Mouse (Mus musculus): Measurements from ENCODE around the gene Olfml2b. TPM values are rescaled to one million over a fixed set of nuclear protein-coding genes. Genes with fewer than 3 reads are reported as not detected.
A peak's percentile ranks its signal among the peaks of the same experiment; 100 is the strongest.

Olfml2b gene
- polyA plus RNA-seq, 1 experiment from 2014 or later = 21.2 TPM

DNA sequence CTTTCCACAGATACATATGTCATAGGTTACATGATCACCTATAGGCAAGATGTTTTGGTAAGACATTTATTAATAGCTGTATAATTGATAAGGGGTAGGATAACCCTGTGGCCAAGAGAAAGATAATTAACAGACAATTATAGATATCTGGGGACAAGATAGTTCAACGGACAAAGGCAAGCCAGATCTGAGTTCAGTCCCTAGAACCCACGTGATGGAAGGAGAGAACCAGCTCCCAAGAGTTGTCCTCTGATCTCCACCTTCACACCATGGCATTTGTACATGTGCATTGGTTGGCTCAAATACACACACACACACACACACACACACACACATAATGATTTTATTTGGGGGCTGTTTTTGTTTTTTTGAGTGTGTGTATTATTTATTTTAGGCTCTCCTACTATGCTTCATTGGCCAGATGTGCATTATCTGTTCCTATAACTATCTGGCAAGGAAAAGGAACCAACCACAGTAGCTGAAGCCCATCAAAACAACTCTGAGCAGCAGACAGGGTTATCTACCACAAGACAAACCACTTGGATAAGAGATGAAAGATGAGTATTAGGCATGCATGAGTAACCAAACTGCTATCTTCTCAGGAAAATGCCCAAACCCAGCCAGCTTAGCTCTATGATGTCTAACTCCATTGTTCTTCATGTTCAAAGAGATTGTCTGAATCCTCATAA lies 24.5 kb upstream of the Olfml2b start:
- Histone ChIP-seq H3K4me3 (no peak overlapping the region), H3K36me3 (no peaks in the 10 kb centered on the region), H3K4me2 (no peak overlapping the region), H3K4me1 (no peaks in the 10 kb centered on the region), H3K9ac (no peak overlapping the region), H3K27me3 (no peaks in the 10 kb centered on the region), H3K9me3 (no peaks in the 10 kb centered on the region), H3K27ac (no peak overlapping the region)
- WGBS = 66% methylated on average over 2 of the region's 2 CpGs
- ATAC-seq (ENCODE audit: borderline replicate concordance, extremely low read depth, low FRiP score, low TSS enrichment) = no peak

DNA sequence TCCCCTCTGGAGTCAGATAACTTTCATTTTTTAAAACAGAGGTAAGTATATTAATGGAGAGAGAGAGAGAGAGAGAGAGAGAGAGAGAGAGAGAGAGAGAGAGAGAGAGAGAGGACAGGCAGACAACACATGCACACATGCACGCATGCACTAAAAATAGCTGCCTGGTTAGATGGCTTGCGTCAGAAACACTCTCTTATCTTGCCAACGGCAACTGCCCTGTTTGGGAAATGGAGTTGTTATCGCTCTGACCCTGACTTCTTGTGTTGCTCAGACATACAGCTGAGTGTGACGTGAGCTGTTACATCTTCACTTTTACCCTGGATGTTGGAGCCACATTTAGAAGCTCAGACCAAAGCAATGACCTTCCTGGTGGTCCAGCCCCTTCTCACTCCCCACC lies 21.4 kb upstream of the Olfml2b start:
- ATAC-seq (ENCODE audit: borderline replicate concordance, extremely low read depth, low FRiP score, low TSS enrichment) = peak; percentile 96; the same call in 1 of the 2 replicates
- Histone ChIP-seq H3K9ac (no peak overlapping the region), H3K36me3 (no peaks in the 10 kb centered on the region), H3K9me3 (no peaks in the 10 kb centered on the region), H3K4me3 (no peak overlapping the region), H3K27ac (peak overlapping the region; percentile 70), H3K4me2 (no peak overlapping the region), H3K27me3 (no peaks in the 10 kb centered on the region), H3K4me1 (no peaks in the 10 kb centered on the region)
- 22% methylated on average over 5 of the region's 5 CpGs for WGBS

DNA sequence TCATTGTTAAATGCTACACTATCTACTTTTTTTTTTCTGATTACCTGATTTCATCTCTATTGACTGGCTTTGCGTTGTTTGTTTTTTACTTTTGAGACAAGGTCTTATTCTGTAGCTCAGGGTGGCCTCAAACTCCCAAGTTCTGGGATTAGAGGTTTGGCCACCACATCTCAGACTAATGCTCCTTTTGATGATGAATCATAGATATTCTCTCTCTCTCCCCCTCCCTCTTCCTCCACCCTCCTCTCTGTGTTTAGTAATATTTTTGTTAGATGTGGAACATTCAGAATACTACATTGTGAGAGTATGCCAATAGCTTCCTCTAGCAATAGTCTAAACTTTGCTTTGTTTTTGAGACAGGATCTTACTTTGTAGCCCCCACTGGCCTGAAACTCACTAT lies 20.9 kb upstream of the Olfml2b start:
- H3K27ac ChIP-seq = peak overlapping the region; percentile 70
- no peaks in the 10 kb centered on the region for H3K27me3 ChIP-seq
- WGBS = 96% methylated on average over 1 of the region's 1 CpGs
- no peak overlapping the region for H3K9ac ChIP-seq
- H3K4me1 ChIP-seq = no peaks in the 10 kb centered on the region
- ATAC-seq (ENCODE audit: borderline replicate concordance, extremely low read depth, low FRiP score, low TSS enrichment) = no peak; the same call in 1 of the 2 replicates
- H3K4me3 ChIP-seq = no peak overlapping the region
- no peak overlapping the region for H3K4me2 ChIP-seq
- no peaks in the 10 kb centered on the region for H3K36me3 ChIP-seq
- H3K9me3 ChIP-seq = no peaks in the 10 kb centered on the region

DNA sequence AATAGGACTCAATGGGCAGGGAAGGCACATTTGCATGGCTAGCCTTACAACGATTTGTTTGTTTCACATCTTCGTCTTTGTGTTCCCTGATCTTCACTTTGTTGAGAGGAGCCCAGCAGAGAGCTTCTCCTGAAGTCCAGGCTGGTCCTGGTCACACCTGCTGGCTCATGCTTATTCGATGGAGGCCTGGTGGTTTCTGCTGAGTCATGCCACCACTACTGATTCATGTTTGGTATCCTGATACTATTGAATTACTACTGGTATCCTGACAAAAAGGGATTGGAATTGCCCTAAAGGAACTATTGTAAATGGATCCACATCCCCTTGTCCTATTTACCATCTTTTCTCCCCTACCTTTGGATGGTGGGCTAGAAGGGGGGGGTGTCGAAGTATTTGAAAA lies 13.8 kb upstream of the Olfml2b start:
- ATAC-seq (ENCODE audit: borderline replicate concordance, extremely low read depth, low FRiP score, low TSS enrichment) = no peak
- whole genome bisulfite sequencing = 75% methylated on average over 4 of the region's 4 CpGs

DNA sequence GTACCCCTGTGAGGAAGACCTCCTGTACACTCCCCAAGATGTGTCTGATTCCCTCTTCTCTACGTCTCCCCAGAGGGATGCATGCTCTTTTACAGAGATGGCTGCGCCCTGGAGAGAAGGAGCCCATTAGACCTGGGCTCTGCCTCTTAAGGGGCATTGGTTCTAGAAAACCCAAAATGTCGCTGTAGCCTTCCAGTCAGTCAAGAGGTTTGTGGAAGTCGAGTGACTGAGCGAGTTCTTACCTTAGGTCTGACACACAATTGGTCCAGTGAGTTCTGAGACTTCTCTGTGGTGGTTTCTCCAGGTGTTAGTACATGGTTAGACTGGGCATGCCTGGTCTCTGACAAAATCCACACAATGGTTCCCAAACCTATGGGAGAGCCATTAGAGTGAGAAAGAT lies 12.8 kb upstream of the Olfml2b start:
- Histone ChIP-seq H3K4me3 (no peak overlapping the region), H3K27me3 (no peaks in the 10 kb centered on the region), H3K9me3 (no peaks in the 10 kb centered on the region), H3K9ac (no peak overlapping the region), H3K4me2 (no peak overlapping the region), H3K36me3 (no peaks in the 10 kb centered on the region), H3K27ac (no peak overlapping the region), H3K4me1 (no peaks in the 10 kb centered on the region)
- 85% methylated on average over 5 of the region's 5 CpGs for WGBS
- no peak for ATAC-seq (ENCODE audit: borderline replicate concordance, extremely low read depth, low FRiP score, low TSS enrichment)

More for the DNA sequence above, 13.8 kb upstream of the Olfml2b start:
- H3K9ac ChIP-seq = no peak overlapping the region
- no peak overlapping the region for H3K27ac ChIP-seq
- H3K4me3 ChIP-seq = no peak overlapping the region
- H3K4me2 ChIP-seq = no peak overlapping the region
- H3K27me3 ChIP-seq = no peaks in the 10 kb centered on the region
- no peaks in the 10 kb centered on the region for H3K4me1 ChIP-seq
- no peaks in the 10 kb centered on the region for H3K9me3 ChIP-seq
- no peaks in the 10 kb centered on the region for H3K36me3 ChIP-seq

DNA sequence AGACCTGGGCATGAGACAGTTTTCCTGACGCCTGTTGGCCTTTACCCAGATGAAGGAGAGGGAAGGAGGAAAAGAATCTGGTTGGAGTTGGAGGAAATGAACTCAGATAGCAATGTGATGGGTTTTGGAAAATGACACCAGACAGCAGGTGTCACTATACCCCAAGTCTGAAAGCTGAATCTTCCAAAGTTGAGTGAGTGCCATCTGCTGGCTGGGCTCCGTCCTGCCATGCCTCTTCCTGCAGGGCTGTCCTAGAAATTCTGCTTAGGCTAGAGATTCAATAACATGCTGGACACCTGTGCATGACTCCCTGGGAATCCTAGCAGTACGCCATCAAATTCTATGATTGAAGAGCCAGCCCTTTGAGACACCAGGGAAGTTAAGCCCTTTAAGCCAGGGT lies 11.9 kb upstream of the Olfml2b start:
- peak; percentile 59; the same call in 1 of the 2 replicates for ATAC-seq (ENCODE audit: borderline replicate concordance, extremely low read depth, low FRiP score, low TSS enrichment)
- Histone ChIP-seq H3K9me3 (no peaks in the 10 kb centered on the region), H3K9ac (no peak overlapping the region), H3K4me1 (no peaks in the 10 kb centered on the region), H3K36me3 (no peaks in the 10 kb centered on the region), H3K4me3 (no peak overlapping the region), H3K27me3 (no peaks in the 10 kb centered on the region), H3K27ac (no peak overlapping the region), H3K4me2 (no peak overlapping the region)
- 15% methylated on average over 3 of the region's 3 CpGs for WGBS

DNA sequence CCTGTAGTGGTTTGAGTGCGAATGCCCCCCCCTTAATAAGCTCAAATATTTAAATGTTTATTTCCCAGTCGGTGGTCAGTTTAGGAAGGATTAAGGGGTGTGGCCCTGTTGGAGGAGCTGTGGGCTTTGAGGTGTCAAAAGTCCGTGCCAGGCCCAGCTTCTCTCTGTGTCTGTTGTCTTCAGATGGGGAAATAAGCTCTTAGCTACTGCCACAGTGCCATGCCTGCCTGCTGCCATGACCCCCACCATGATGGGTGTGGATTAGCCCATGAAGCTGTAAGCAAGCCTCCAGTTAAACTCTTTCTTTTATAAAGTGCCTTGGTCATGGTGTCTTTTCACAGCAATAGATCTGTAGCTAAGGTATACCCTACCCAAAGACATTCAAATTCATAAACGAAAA lies 11.5 kb upstream of the Olfml2b start:
- no peaks in the 10 kb centered on the region for H3K9me3 ChIP-seq
- H3K4me3 ChIP-seq = no peak overlapping the region
- WGBS = 59% methylated on average over 4 of the region's 4 CpGs
- H3K36me3 ChIP-seq = no peaks in the 10 kb centered on the region
- no peak overlapping the region for H3K27ac ChIP-seq
- no peak for ATAC-seq (ENCODE audit: borderline replicate concordance, extremely low read depth, low FRiP score, low TSS enrichment)
- H3K4me2 ChIP-seq = no peak overlapping the region
- no peaks in the 10 kb centered on the region for H3K4me1 ChIP-seq
- no peaks in the 10 kb centered on the region for H3K27me3 ChIP-seq
- H3K9ac ChIP-seq = no peak overlapping the region

DNA sequence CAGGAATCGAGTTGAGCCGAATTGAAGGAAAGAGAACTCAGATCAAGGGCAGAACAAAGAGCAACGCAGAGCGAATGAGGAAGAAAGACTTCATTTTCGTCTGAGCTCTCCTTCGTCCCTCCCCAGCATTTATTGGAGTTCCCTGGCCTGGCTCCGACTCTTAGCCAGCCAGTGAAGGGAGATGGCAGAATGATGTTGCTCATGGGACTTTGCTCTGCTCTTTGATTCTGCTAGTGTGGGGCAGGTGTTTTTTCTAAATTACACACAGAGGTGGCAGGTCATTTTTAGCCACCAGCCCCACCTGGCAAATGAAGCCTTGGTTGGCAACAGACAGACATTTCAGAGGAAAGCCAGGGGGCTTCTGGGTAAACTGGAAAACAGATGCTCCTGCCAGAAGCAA lies 5.4 kb upstream of the Olfml2b start:
- no peaks in the 10 kb centered on the region for H3K9me3 ChIP-seq
- no peak overlapping the region for H3K9ac ChIP-seq
- no peak overlapping the region for H3K4me3 ChIP-seq
- H3K36me3 ChIP-seq = no peaks in the 10 kb centered on the region
- peaks cover 5% of the 10 kb centered on the region for H3K4me1 ChIP-seq
- no peaks in the 10 kb centered on the region for H3K27me3 ChIP-seq
- no peak overlapping the region for H3K4me2 ChIP-seq
- no peak overlapping the region for H3K27ac ChIP-seq
- ATAC-seq (ENCODE audit: borderline replicate concordance, extremely low read depth, low FRiP score, low TSS enrichment) = no peak
- WGBS = 80% methylated on average over 7 of the region's 7 CpGs

DNA sequence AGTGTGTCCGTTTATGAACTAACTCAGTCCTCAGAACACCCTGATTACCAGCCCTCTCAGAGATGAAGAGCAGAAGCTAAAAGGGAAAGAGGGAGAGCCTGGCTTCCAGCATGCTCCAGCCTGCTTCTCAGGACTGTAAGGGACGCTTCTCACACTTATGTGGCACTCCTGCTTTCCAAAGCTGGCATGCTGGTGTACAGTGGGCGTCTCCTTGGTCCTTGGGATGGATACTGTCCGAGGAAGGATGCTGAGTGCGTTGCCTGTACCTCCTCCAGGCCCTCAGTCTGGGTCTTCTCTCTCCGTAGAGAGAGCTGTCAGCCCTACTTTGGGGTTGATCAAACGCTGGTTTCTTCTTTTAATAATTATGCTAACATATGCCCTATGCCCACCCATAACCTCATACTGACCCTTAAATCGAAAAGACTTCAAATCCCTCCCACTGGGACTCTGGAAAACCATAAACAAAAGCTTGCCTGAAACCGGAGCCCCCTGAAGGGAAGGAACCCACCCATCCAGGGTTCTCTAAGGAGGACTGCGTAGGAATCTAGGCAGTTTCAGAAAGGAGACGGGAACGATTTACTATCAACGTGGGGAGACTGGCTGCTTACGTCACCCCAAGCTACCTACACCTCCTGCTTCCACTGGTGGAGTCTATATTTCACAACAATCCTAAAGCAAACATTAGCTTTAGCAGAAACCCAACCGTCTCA lies 1.7 kb downstream of the Olfml2b start:
- peak overlapping the region; percentile 84 for H3K4me2 ChIP-seq
- no peak for ATAC-seq (ENCODE audit: borderline replicate concordance, extremely low read depth, low FRiP score, low TSS enrichment)
- H3K4me3 ChIP-seq = peak overlapping the region; percentile 4
- no peak overlapping the region for H3K9ac ChIP-seq
- H3K4me1 ChIP-seq = peaks cover 28% of the 10 kb centered on the region
- WGBS = 42% methylated on average over 15 of the region's 15 CpGs
- no peaks in the 10 kb centered on the region for H3K9me3 ChIP-seq
- H3K27me3 ChIP-seq = no peaks in the 10 kb centered on the region
- H3K27ac ChIP-seq = peak overlapping the region; percentile 58; the same call in 1 of the 2 replicates
- H3K36me3 ChIP-seq = no peaks in the 10 kb centered on the region

DNA sequence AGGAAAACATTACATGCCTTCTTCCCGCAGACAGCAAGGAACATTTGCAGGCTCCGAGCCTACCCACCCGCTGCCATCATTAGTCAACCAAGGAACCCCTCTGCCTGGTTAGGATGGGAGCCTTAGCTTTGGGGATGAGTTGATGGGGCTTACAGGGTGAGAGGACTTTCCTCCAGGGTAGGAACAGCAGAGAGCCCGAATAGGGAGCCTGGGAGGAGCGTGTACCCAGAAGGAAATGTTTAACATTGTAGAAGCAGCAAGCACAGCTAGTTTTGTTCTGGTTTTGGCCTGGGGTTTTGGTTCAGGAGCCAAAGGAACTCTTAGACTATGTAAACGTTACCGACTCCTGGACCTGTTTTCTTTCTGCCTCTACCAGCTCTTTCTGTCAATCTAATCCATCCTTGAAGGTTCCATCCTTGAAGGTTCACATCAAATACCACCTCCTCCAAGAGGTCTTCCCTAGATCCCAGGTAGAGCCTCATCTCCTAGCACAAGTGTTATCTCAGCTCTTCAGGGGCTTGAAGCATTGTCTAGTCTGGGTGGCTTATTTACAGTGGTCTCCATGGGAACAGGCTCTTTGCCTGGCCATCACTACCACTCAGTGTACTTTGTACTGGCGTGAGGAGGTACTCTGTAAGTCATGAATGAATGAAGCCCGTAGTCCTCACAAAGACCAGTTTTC lies 2.4 kb downstream of the Olfml2b start:
- 53% methylated on average over 9 of the region's 9 CpGs for WGBS

DNA sequence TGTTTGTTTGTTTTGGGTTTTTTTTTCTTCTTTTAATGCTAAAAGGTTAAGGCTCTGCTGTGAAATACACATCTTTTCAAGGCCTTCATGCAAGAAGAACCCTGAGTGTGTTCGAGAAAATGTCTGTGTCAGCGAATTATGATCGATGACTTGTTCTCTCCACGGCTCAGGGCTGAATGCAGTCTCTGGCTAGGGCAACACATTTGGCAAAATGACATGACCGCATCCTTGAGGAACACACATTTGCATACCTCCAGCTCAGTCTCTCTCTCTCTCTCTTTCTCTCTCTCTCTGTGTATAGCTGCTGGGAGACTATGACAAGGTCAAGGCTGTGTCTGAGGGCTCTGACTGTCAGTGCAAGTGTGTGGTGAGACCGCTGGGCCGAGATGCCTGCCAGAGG lies 3.0 kb downstream of the Olfml2b start:
- Histone ChIP-seq H3K27ac (no peak overlapping the region), H3K4me3 (no peak overlapping the region), H3K36me3 (no peaks in the 10 kb centered on the region), H3K4me1 (peaks cover 32% of the 10 kb centered on the region), H3K4me2 (no peak overlapping the region), H3K9ac (no peak overlapping the region), H3K27me3 (no peaks in the 10 kb centered on the region), H3K9me3 (no peaks in the 10 kb centered on the region)
- no peak for ATAC-seq (ENCODE audit: borderline replicate concordance, extremely low read depth, low FRiP score, low TSS enrichment)
- 72% methylated on average over 7 of the region's 7 CpGs for WGBS

More for the DNA sequence above, 2.4 kb downstream of the Olfml2b start:
- Histone ChIP-seq H3K36me3 (no peaks in the 10 kb centered on the region), H3K27ac (peak overlapping the region; percentile 58; the same call in 1 of the 2 replicates), H3K9ac (no peak overlapping the region), H3K4me3 (no peak overlapping the region), H3K27me3 (no peaks in the 10 kb centered on the region), H3K4me1 (peaks cover 32% of the 10 kb centered on the region), H3K4me2 (peak overlapping the region; percentile 84), H3K9me3 (no peaks in the 10 kb centered on the region)
- ATAC-seq (ENCODE audit: borderline replicate concordance, extremely low read depth, low FRiP score, low TSS enrichment) = no peak

DNA sequence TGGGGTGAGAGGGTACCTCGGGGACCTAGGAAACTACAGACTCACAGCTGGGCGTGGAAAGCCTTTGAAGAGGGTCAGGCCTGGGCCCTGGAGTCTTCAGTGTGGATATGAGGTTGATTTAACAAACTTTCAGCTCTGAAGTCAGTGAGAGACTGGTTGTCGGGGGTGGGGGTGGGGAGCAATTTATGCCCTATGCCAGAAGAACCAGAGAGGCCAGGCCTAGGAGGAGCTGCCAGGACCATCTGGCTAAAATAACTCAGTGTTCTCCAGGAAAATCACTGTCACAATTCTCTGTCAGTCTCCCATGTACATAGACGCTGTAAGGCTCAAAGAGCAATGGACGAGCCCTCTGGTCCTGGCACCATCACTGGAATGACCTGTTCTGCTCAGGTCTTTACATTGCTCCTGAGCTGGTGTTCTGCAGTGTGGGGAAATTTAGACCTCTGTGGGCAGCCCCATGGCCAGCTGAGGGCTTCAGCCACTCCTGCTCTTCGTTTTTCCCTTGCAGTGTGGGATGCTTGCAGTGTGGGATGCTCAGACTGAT lies 3.7 kb downstream of the Olfml2b start:
- Histone ChIP-seq H3K4me1 (peaks cover 32% of the 10 kb centered on the region), H3K27me3 (no peaks in the 10 kb centered on the region), H3K9me3 (no peaks in the 10 kb centered on the region), H3K4me3 (no peak overlapping the region), H3K9ac (no peak overlapping the region), H3K36me3 (no peaks in the 10 kb centered on the region), H3K4me2 (no peak overlapping the region), H3K27ac (no peak overlapping the region)
- WGBS = 68% methylated on average over 6 of the region's 6 CpGs
- ATAC-seq (ENCODE audit: borderline replicate concordance, extremely low read depth, low FRiP score, low TSS enrichment) = no peak
